Mouse (Mus musculus) neural tube, embryonic 10.5 days (tissue): Measurements from ENCODE around the gene Gpr63.
"Not testable (repeated sequence)": the region's sequence is repeated elsewhere in the genome, so short reads cannot be mapped to it uniquely, and the experiment has no call there.

Source experiments
- DNase-seq: peaks from one replicate; pipeline ENCODE4 v3.0.0-alpha.2; 2017; ENCODE audit warnings: low spot score; ENCODE audit errors: extremely low spot score

Gene Gpr63

DNA sequence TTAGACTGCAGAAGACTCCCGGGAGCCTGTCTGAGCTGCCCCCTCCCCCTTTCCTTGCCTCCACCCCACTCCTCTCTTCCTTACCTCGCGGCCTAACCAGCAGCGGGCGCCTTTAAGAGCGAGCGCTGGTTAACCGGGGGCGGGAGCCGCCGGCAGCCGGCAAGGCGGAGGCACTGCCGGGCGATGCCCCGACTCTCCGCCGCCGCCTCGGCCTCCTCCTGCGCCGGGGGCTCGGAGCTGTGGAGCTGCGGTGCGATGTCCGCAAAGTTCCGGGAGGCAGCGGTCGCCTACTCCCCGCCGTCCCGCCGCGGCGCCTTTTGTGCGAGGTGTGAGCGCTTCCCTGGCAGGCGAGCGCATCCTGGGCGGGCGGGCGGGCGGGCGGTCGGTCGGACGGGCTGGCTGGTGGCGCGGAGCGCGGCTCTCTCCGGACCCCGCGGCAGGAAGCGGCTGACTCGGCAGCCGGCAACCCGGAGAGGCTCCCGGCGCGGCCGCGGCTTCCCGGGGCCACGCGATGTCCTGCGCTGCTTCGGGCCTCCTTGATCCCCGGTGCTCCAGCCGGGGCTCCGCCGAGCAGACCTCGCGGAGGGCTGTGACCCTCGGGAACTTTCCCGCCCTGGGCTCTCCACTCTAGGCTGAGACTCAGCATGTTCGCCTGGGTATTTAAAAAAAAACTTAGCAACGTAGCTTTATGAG, at the start of gene Gpr63:
TSS of gene Gpr63 (plus strand) at position 109 of the 693 bp plus-strand sequence.
- DNase-seq, result peak; percentile 85

DNA sequence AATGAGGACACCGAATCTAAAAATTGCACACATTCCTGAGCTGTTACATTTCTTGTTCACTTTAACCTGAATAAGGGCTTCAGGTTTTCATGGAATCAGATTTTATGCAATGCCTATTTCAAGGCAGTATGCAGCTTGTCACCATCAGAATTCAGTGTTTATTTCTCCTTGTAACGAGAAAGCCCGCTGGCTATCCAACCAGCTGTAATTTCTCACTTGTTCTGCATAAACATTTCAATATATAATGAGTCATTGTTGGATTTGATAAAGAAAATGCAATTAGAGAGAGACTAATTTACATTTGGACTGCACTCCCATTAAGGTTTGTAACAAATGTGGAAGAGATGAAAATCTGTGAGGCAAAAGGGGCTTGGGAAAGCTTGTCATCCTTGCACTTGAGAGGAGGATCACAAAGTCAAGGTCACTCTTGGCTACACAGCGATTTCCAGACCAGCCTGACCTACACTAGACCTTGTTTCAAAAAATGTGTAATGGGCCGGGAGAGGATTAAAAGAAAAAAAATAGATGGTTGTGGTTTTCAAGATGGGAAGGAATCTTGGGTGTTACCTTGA, 46.1 kb upstream of the Gpr63 start:
- no peak for DNase-seq

DNA sequence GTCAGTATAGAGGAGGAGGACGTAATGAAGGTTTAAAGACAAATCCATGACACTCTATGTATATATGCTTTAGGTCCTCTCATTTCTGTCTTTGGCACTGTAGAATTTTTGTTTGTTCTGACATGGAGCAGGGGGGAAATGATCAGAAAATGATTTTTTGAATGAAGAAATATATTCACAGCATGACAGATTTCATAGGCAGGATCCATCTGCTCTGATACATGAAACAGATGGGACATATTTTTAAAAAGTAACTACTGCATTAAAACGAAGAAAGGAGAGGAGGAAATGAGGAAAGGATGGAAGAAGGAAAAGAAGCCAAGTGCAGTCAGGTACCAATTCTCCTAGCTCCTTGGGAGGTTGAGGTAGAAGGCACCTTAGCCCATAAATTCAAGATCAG, 41.5 kb upstream of the Gpr63 start:
- no peak for DNase-seq

DNA sequence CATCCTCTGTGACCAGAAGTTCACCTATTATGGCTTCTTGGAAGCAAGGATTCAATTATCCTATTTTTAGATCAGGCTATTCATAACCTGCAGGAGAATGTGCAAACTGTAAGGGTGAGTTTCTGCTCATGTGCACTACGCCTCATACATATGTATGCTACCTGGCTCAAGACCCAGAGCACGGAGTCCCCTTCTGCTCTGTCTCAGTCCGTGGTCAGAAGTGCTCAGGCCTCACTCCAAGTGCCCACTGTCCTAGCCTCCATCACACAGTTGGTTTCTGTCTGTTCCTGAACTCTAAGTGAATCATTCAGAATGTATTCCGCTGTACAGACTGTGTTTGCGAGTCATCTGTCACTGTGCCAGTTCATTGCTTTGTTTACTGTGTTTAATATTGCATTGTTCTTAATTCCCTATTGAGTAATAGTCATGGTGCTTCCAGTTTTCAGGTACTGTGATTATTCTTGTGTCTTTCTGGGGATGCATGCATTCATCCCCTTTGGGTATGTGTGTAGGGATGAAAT, 37.9 kb upstream of the Gpr63 start:
- no peak for DNase-seq

DNA sequence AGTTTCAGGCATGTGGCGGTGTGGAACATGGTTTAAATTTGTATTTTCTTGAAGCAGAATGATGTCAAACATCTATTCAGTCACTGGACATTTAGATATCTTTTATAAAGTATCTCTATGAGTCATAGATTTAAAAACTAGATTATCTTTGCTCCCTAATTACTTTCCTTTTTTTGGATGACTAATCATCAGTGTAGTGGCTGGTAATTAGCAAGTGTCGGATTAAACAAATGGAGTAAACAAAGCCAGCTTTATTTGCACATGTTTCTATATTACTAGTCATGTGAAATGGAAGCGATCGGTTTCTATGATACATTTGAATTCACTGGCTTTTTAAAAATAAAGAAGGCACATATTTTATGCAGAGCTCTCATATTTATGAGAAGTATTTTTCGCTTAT, 37.3 kb upstream of the Gpr63 start:
- DNase-seq, result no peak

DNA sequence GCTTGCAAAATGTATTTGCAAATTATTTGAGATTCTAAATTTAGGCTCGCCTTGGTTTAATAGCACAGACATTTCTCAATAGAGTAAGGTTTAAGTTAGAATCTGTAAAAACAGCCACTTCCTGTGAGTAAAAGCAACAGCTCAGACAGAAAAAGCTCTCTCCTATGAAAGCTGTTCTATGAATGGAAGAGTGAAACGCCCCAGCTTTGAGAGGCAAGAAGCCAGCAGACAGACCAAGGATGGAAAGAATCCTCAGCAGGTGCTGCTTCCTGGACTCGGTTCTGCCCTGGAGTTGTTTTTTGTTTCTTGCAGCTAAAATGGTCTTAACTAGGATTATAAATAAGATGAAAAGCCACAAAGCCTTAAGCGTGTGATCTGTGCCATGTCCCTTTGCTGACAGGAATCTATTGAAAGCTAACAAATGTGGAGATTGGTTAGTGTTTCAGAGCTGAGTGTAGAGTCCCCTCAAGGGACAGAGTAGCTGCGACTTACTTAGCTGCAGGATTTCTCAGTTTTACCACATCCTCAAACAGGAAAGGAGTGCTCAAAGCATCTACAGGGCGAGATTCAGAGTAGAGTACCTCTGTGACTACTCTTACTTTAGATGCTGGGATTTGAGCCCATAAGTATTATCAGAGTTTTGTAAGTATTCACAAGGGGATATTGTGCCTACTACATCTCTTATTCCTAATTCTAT, 23.3 kb upstream of the Gpr63 start:
- no peak for DNase-seq

DNA sequence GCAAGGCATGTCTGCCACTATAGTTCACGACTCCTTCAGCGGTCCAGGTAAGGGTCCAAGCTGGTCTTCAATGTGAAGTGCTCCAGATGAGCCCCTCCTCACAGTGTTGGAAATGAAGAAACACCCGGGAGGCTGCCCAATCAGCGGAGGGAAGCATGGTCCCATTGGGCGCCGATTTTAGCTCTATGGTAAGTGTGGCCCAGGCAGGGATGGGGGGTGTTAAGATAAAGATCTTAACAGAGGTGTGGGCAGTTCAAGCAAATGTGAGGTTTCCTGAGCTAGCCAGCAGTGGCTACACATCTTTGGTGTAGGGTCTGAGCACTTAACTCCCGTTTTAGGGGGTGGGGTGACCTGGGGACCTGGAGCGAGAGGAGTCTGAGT, 299 bp upstream of the Gpr63 start:
- DNase-seq, result no peak

DNA sequence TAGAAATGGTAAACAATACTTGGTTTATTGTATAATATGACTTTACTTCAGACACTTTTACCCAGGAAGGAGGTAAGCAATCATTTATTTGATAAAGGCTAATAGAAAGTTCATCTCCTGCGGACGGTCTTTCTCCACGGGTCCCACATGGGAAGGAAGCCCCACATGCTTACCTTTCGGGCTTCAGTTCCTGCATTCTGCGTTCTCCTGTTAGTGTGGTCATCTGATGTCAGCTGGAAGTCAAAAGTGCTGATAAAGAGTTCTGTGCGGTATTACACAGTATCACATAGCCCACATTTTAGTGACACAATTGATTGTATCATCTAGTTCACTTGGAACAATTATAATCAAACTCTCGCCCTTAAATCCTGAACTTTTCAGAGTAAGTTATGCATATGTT, 1.0 kb downstream of the Gpr63 start:
- no peak for DNase-seq

DNA sequence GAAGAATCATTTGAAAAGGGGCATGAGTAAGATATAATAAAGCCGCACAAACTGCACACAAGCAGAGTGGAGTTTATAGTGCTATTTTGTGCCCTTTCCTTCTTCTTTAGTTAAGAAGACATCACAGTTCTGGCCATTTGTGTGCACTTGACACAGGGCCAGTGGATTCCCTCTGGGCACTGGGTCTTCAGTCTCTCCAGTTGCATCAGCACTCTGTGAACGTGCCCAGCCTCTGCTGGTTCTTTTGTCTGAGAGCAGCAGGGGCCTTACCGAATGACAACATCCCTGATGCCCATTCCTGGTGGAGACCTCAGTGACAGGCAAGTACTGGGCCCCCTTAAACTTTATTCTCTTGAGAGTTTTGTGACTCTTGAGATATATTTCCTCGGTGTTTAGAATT, 12.4 kb downstream of the Gpr63 start:
- no peak for DNase-seq

DNA sequence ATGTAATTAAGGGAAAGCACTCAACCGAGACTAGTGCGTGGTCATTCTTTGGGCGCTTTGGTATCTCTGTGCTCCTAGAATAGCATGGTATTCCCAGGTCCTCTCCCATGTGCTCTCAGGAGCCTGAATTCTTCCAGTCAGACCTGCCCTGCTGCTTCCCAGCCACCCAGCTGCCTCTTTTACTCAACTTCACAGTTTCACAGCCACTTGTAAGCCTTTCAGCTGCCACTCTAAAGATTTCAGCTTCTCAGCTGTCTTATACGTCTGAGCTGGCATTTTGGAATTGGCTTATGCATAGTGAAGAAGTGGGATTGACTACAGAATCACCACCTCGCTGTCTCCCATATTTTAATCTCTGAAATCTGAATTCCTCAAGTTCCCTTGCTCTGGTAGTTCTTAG, 19.4 kb downstream of the Gpr63 start:
- DNase-seq, result no peak

DNA sequence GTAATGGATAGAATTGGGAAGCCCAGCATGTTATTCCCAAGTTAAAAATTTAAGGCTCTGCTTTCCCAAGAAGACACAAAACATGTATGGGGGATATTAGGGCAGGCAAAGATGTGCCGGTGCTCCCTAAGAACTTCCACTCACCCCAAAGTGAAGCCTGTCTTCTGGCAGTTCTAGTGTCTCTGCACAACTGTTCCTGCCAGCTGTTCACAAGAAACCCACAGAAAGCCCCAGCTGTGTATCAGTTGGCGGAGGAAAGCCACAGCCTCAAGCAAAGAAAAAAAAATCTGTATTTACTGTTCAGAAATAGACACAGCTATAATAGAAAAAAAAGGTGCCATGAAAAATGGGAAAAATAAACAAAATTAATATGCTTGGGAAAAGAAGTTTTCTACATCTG, 25.3 kb downstream of the Gpr63 start:
- DNase-seq, result no peak

DNA sequence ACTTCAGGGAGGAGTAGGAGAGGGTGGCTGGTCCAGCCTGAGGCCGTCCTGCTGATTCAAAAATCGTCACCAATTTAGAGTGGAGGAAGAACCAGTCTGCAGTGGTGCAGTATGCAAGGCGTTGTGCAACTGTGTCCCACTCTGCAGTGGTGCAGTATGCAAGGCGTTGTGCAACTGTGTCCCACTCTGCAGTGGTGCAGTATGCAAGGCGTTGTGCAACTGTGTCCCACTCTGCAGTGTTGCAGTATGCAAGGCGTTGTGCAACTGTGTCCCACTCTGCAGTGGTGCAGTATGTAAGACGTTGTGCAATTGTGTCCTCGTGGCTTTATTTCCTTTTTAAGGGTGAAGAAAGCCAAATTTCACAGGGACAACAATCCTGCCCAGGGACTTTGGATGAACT, 43.1 kb downstream of the Gpr63 start:
- not testable (repeated sequence) for DNase-seq

DNA sequence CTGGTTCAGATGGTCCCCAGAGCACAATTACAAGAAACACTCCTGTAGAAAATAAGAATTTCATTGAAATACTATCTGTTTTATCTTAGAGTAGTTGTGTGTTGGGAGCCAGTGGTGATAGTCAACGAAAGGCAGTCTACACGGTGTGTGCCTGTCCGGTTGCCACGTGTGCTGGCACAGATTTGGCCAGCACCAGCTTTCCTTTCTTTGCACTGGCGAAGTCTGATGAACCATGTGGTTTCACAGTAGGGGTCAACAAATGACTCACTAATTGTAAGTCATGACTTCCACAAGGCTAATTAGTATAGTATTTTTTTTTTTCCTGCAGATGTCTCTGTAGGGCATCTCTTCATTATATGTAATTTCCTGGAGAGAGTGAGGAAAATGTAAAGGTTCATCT, 45.6 kb downstream of the Gpr63 start:
- no peak for DNase-seq

DNA sequence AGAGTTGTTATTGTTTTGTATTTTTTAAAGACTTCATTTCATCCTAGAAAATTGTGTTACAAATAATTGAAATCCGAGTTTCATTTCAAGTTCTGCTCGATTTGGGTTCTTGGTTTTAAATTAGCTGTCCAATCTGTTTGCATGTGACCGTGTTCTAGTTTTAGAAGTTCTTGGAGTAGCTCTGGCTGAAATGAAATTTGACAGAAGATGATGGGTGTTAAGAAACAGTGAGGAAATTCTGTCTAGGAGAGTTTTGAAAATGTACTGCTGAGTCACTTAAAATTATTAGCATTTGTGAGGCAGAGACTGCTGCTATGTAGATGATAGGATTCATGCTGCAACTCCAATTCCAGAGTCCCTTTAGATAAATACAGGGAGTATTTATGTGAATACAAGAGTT, 46.5 kb downstream of the Gpr63 start:
- DNase-seq, result no peak

DNA sequence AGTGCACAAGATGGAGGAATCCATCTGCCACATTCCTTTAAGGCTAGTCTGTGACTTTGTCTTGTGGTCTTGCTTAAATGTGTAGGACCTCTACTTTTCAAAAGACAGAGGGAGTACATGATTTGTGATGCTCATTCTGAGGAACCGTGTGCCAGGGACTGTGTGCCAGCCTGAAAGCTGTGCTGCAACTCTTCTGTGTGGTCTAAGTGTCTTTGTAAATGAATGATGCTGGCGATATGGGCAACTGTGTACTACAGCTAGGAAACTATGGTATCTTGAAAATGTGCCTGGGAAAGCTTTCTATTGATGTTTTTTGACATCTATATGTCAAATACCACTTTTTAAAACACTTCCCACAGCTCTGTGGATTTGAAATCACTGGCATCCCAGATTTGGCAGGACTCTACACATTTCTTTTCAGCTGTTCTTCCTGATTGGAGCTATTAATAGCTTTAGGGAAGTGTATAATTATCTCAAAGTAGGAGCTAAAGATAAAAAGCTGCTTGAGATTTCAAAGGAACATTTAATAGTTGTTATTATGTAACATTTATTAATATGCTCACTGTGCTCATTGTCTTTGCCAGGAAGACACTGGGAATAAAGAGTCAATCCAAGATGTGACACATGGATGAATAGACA, 48.9 kb downstream of the Gpr63 start:
- DNase-seq, result no peak

DNA sequence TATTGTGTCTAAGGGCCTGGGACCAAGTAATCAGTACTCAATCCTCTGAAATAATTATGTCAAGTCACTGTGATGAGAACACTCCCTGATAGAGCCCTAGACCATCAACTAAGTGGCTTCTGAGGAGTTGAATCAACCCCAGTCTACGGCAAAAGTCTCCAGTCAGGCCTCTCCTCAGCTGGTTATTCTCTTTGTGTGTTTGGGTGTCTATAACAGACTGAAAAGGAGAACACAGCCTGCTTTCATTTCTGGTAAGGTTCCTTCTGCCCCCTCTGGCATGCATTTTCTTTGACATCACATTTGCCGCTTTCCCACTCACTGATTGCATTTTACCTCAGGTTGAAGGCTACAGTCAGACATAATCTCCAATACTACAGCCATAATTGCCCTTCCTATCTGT, 62.0 kb downstream of the Gpr63 start:
- no peak for DNase-seq

DNA sequence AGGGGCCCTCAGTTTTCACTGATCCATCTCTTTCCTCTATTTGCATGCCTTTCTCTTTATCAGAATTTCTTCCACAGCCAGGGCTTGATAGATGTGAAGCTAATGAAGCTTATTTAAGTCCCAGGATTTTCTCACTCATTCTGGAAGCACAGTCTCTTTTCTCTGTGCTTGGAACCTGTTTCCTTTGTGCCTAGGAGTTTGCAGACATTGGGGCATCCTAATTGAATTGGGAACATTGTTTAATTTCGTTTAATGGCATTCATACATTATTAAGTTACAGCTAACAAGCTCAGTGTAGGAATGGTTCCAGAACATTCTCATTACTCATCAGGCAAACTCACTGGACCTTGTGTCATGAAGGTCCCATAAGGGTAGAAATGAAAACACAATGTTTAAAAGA, 62.5 kb downstream of the Gpr63 start:
- DNase-seq, result no peak

DNA sequence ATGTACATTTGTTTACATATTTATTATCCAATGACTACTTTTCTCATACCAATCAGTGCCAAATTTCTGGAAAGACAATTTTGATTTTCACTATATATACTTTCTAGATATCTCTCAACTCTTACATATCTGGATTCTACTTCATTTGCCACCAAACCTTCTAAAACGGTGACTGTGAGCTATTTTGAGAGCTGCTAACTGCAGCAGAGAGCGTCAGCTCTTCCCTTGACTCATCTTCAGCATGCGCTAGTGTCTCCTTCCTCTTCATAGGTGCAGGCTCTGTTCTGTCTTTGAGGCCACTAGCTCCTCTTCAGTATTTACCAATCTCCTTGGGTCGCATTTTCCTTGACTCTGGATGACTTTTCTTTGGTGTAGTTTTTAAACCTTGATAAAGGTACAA, 63.7 kb downstream of the Gpr63 start:
- no peak for DNase-seq

DNA sequence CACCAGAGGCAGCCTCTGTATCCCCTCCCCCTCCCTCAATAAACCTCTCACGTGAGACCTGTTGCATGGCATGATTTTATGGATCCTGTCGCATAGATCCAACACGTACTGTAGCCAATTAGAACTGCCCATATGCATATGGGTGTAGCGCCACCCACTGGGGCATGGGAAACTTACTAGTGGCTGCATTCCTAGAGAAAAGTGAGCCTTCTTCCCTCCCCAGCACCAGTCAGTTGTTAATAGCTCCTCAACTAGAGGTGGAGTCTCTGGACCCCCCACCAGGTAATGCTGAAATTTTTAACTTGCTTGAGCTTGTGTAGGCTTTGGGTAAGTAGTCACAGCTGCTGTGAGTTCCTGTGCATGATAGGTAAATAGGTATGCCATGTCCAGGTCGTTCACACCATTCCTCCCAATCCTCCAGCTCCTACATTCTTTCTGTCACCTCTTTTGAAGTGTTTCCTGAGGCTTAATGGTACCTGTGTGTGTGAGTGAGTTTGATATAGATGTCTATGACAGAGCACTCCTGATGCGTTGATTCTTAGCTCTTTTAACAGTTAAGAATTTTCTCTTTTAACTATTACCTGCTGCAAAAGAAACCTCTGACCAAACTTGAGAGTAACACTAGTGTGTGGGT, 69.1 kb downstream of the Gpr63 start:
- no peak for DNase-seq

DNA sequence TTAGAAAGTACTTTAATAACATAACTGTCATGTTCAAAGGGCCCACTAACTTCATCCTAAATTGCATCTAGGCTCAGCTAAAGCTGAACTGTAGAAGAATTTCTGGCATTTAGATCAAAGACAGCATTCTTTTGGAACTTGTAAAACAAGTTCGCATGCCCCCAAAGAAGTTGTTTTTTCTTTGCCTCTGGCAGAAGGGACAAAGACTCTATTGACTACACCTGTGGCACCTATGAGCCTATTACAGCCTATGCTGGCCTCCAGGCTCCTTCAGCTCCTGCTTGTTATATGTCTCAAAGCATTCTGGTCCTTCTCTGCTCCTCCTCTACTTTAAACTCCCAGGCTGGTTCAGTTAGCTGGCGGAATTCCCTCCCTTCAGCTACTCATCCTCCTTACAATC, 69.6 kb downstream of the Gpr63 start:
- DNase-seq, result no peak

DNA sequence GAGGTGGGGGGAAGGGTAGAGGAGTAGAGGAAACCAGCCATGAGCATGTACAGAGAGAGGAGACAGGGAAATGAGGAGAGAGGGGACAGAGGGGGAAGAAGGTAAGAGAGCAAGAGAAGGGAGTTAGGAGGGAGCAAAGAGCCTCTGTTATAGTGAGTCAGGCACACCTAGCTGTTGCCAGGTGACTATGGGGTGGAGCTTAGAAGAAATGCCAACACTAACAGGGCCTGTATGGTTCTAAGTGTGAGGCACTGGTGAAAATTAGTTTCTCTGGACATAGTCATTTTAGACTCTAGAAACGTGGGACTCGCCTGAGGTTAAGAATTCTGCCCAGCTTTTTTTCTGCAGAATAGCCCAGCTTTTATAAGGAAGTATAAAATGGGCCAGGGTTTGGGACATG, 71.1 kb downstream of the Gpr63 start:
- DNase-seq, result no peak

DNA sequence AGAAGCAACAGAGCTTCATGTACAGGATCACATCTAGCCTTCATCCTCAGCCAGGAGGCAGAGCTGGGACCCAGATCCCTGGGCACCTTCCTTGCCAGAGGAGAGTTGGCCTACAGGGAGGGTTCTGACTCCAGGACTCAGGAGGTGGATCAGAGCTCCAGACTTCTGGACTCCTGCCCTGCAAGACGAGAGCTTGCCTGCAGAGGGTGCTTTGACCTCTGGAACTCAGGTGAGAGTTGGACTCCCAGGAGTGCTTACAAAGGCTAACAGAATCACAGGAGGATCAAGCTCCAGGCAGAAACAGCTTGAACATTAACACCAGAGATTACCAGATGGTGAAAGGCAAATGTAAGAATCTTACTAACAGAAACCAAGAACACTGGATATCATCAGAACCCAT, 89.3 kb downstream of the Gpr63 start:
- DNase-seq, result not testable (repeated sequence)
